Mouse (Mus musculus) brain, embryonic 14.5 days (tissue): ENCODE results near the gene Snf8. TPM values are rescaled to one million over a fixed set of nuclear protein-coding genes. Genes with fewer than 3 reads are reported as not detected.

Source experiments
- DNase-seq: peaks from one replicate; pipeline ENCODE4 v3.0.0-alpha.2; 2011; ENCODE audit warnings: low read depth
- CTCF ChIP-seq: fragments of 200-500 bp; IDR thresholded peaks from 2 replicates; pipeline ENCODE4 v1.5.1; 2012; ENCODE audit warnings: inconsistent platforms, mild to moderate bottlenecking, moderate library complexity, borderline replicate concordance; ENCODE audit not compliant: insufficient read depth, insufficient read length; ENCODE audit errors: extremely low read depth
- POLR2A ChIP-seq: fragments of 200-500 bp; IDR thresholded peaks from 2 replicates; pipeline ENCODE4 v1.6.1; 2012; ENCODE audit warnings: mild to moderate bottlenecking, inconsistent platforms, borderline replicate concordance; ENCODE audit not compliant: poor library complexity, insufficient read depth, insufficient read length, severe bottlenecking; ENCODE audit errors: extremely low read depth
- polyA plus RNA-seq: library from polyadenylated mRNA; depleted of rRNA; stranded (reverse); fragments of >200 nt; gene quantifications from 2 replicates; pipeline ENCODE4 v1.2.3, GENCODE M21; 2012; rRNA removed

Snf8 gene
- polyA plus RNA-seq: 52.7 and 60.8 TPM in 2 replicates

GRCm38 (mm10) chr11:96034596-96035052 is at the start of gene Snf8:
Gene Snf8, plus strand, starts transcription at chr11:96034885.
- peak; percentile 98 for DNase-seq
- TF ChIP-seq CTCF (no peak), POLR2A (peak; percentile 33; the same call in 1 of the 2 replicates)

DNA sequence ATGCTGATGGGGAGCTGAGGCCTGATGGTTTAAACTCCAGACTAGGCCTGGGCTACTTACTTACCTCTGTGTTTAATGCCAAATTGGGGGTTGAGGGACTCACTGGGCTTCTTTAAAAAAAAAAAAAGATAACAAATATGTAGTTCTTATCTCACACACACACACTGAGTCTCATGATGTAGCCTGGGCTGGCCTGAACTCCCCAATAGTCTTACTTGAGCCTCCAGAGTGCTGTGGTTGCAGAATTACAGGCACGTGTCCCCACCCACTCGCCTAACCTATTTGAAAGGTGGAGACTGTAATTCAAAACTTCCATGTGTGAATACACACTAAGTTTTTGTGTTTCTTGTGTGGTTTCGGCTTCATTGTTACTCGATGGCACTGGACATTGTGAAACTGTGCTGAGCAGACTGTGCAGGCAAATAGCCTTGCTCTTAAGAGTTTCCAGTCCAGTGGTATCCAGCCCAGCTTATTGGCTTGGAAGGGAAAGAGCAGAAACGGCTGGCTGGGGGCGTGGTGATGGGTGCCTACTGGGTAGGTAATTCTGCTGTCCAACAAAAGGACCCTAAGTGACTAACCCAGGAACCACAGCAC is 46.7 kb upstream of the Snf8 start:
- DNase-seq: no peak

DNA sequence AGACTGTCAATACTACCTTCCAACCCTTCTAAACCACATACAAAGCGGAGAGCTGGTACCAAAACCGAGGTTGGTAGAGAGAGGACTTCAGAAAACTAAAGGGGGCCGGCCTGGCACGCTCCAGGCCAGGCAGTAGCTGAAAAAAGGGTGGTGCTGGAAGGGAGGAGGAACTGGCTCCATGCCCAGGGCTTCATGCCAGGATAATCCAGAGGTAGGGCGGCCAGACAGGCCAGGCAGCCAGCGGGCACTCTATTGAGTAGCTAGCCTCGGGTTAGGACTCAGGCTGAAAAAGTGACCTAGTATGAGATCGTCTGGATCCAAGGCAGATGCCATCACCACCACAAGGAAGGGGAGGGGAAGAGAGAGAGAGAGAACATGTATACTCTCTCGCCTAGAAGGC is 46.2 kb upstream of the Snf8 start:
- TF ChIP-seq POLR2A (no peak), CTCF (no peak)
- DNase-seq: peak; percentile 90

More for the DNA sequence above, 46.7 kb upstream of the Snf8 start:
- TF ChIP-seq CTCF (no peak), POLR2A (no peak)

DNA sequence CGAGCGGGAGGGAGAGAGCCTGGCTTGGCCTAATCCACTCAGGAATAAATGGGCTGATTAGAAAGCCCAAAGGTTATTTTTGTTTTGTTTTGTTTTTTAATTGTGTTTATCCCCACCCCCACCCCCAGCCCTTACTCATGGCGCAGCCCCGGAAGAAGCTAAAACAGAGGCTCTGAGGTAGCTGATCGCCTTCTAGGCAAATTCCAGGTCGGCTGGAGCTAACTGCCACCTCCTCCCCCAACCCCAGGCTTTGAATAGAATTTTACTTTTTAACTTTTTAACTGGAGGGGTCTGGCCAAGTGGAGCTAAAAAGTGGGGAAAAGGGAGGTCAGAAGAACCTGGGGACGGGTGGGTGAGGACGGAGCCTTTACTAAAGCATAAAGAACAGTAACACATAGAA is 44.8 kb upstream of the Snf8 start:
- TF ChIP-seq POLR2A (no peak), CTCF (no peak)
- no peak for DNase-seq

DNA sequence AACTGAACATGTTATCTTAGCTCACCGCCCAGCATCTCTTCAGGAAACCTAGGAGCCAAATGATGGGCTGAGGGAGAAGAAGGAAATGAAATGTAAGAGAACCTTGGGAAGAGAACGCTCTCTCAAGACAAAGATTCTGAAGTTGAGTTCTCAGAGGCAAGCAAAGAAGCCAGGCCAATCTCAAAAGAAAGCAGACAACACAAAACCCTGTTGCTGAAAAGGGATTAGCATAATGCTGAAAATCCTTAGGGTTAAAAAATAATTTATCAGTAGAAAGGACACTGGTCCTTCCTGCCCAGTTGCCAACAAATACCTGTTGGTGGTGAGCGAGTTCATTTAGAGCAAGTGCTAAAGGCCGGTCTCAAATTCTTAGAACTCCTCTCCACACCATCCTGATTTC is 44.3 kb upstream of the Snf8 start:
- TF ChIP-seq CTCF (no peak), POLR2A (no peak)
- DNase-seq: no peak

GRCm38 (mm10) chr11:95990886-95991708 is 43.6 kb upstream of the Snf8 start:
- peak; percentile 87 for DNase-seq
- TF ChIP-seq CTCF: no peak

DNA sequence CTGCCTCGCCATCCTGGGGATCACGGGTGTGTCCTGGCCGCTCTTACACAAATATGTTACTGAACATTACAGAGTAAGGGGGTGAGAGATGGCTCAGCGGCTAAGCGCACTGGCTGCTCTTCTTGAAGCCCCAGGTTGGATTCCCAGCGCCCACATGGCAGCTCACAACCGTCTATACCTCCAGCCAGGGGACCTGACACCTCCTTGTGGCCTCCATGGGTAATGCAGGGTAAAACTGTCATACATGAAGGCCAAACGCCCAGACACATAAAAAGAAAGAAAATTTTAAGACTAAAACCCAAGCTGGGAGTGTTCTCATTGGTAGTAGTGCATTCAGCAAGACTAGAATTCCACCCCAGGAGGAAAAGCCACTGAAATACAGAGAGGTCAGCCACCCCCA is 40.5 kb upstream of the Snf8 start:
- DNase-seq: no peak
- TF ChIP-seq CTCF (peak; percentile 1; the same call in 1 of the 2 replicates), POLR2A (no peak)

GRCm38 (mm10) chr11:96003100-96003900 is 31.4 kb upstream of the Snf8 start:
- DNase-seq: peak; percentile 78
- TF ChIP-seq POLR2A (no peak), CTCF (no peak)

GRCm38 (mm10) chr11:96003969-96004792 is 30.5 kb upstream of the Snf8 start:
- peak; percentile 63 for DNase-seq
- TF ChIP-seq CTCF (no peak), POLR2A (no peak)

DNA sequence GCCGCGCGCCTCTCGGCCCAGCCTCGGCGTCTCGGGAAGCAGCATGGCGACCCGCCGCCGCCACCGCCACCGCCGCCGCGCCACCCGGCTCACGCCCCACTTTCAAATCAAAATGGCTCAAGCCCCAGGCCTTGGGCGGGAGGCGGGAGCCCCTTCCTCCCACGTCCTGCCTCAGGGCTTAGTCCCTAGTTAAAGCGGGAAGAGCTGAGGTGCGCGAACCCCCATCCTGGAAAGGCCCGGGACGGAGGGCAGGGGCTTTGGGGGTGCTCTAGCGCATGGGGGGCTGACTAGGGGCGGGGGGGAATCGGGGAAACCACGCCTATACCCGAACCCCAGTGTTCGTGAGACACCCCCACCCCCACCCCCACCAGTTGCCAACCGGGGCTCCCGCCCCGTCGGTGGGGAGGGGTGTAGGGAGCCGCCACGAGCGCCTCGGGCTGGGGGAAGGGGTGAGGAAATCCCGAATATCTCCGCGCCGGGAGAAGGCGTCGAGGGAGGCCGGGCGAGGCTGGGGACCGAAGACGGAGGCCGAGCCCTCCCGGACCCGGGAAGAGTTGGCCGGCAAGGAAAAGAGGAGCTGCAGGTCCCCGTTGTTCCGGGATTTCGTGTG is 29.8 kb upstream of the Snf8 start:
- no peak for TF ChIP-seq POLR2A
- no peak for TF ChIP-seq CTCF

More for the DNA sequence above, 29.8 kb upstream of the Snf8 start:
- peak; percentile 63 for DNase-seq
